Mouse (Mus musculus) G1E-ER4 (cell line): Measurements from ENCODE around the gene Hist1h3e. TPM values are rescaled to one million over a fixed set of nuclear protein-coding genes. Genes with fewer than 3 reads are reported as not detected.
"Not testable (repeated sequence)": the region's sequence is repeated elsewhere in the genome, so short reads cannot be mapped to it uniquely, and the experiment has no call there.

Source experiments
- GATA1 ChIP-seq: IDR thresholded peaks from one replicate; pipeline ENCODE4 v1.8.0; 2012; ENCODE audit warnings: low read length, inconsistent platforms
- polyA plus RNA-seq: library from polyadenylated mRNA; stranded (reverse); fragments of >175 nt; gene quantifications from 2 replicates; pipeline ENCODE4 v1.2.3, GENCODE M21; 2012

Gene Hist1h3e
- polyA plus RNA-seq, 1 experiment, result 13.1 TPM

DNA sequence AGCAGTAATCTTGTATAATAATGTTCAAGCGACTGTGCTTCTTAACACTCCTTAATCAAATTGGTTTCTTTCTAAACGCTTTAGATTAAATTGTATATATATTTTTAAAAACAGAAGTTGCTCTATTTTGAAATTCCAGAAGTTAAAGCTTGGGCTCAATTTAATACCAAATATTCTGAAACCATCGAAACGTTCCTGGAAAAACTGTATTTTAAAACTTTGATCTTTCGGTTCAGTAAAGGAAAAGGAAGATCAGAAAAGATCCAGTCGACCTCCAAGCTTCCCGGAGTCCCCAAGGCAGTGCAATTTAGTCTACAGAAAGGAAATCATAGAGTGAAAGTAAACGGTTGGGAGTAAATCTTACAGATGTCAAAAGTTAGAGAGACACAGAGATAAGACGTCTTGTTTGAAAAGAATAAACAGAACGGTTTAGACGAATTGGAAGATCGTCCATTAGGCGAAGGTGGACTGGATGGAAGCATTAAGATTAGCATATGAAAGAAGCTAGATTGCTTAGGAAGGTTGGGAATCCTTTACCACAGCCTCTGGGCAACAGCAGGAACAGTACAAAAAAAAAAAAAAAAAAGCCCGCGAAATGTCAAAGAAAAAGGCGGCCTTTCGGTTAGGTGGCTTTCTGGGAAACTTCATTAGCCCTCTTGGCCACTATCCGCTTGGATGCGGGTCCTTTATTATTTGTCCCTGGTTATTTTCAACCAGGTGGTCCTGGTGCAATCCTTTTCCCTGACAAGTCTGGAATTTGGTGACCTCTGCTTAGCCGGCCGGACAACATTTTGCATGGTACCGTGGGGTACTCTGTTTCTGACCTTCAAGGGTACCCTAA, 24.1 kb upstream of the Hist1h3e start:
- no peak for TF ChIP-seq GATA1

- TF ChIP-seq GATA1, result no peak
Observed at GRCm38 (mm10) chr13:23585029-23585441, 22.9 kb upstream of the Hist1h3e start.

DNA sequence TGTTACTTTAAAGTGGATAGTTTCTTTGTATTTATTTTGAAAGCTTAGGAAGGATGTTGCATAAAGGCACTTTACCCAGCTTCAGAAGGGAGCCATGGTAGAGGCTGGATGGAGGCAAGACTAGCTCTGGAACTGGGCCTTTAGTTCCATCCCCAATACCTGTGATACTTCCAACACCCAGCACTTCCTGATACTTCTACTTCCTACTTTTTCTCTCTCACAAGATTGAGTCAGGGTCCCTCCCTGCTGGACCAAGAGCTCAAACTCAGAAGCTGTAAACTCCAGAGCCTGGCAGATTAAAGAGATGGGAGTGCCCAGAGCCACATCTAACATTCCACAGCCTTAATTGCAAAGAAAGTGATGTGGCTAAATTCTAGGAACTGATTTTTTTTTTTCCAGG, 22.2 kb upstream of the Hist1h3e start:
- no peak for TF ChIP-seq GATA1

DNA sequence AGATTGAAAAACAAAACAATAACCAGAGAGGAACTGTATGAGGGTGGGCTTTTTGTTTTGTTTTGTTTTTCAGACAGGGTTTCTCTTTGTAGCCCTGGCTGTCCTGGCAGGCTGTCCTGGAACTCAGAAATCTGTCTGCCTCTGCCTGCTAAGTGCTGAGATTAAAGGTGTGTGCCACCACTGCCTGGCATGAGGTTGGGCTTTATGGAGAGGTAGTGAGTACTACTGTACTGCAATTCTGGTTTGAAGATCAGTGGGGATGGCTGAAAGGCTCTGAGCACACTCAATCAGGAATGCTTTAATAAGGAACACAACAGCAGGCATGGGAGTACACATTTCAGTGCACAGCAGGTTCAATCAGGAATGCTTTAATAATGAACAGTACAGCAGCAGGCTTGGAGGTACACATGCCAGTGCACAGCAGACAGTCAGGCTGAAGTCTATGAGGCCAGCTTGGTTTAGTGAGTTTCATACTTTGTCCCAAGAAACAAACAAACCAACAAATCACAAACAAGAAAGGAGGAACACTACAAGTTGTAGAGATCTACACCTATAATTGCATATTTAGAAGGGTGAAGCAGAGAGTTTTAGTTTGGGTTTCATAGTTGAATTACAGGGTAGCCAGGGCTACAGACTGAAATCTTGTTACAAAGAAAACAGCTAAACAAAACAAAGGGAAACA, 21.4 kb upstream of the Hist1h3e start:
- no peak for TF ChIP-seq GATA1

DNA sequence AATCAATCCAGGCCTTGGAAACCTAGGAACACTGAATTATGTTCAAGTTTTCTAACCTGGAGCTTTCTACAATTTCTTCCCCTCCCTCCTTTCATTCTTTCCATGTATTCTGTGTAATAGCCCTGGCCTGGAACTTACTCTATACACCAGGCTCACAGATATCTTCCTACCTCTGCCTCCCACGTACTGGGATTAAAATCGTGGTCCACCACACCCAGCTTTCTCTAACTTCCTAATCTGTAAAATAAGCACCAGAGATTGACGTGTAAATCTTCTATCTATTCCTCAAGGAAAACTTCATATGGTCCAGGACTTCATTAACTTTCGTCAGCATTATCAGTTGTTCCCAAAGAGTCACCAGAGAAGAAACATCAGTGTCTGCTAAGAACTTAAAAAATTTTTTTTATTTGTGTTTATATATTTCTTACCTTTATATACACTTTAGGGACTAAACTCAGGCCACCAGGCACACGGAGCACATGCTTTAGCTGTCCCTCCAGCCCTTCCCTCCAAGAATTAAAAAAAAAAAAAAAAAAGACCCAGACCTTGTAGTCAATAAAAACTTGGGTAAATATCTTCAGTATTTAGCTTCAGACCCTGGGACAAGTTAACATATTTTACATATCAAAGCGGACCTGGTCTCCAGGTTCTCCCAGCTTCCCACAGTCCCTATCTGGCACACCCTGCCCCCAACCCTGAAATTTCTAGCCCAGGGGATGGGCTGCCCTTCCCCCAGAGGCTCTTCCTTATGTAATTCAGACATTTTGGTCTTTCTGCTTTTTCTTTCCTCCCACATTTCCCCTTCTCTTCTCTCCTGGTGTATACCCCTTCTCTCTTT, 20.3 kb upstream of the Hist1h3e start:
- no peak for TF ChIP-seq GATA1

- TF ChIP-seq GATA1, result no peak
Observed at GRCm38 (mm10) chr13:23581408-23582218, 19.4 kb upstream of the Hist1h3e start, which contains the start of gene Hist1h4d. Gene Hist1h4d (plus strand): TSS chr13:23581598.

- no peak for TF ChIP-seq GATA1
Observed at GRCm38 (mm10) chr13:23577835-23578234, 15.7 kb upstream of the Hist1h3e start.

DNA sequence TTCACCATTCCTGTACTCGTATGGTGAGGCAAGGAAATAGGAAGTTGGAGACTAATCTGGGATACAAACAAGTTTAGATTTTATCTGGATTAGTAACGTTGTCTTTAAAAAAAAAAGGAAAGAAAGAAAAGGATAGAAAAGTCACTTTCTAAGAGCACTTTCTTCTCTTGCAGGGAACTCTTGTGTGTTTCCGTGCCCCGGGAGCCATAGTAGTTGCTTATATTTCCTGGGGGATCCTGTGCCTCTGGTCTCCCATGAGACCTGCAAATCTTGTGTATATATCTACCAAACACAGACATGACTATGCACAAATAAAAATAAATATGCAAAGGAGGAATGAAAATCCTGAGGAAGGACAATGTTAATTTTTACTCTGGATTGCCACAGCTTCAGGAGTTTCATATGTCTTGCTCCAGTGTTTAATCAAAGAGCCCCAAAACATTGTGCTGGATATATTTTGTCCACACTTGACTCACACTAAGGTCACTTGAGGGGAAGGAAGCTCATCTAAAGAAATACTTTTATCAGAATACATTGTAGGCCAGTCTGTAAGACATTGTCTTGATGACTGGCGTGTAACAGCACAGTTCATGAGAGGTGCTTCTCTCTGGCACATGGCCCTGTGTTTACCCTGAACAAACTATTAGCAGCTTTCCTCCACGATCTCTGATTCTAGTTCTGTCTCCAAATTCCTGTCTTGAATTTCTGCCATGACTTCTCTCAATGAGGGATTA, 14.9 kb upstream of the Hist1h3e start:
- no peak for TF ChIP-seq GATA1

DNA sequence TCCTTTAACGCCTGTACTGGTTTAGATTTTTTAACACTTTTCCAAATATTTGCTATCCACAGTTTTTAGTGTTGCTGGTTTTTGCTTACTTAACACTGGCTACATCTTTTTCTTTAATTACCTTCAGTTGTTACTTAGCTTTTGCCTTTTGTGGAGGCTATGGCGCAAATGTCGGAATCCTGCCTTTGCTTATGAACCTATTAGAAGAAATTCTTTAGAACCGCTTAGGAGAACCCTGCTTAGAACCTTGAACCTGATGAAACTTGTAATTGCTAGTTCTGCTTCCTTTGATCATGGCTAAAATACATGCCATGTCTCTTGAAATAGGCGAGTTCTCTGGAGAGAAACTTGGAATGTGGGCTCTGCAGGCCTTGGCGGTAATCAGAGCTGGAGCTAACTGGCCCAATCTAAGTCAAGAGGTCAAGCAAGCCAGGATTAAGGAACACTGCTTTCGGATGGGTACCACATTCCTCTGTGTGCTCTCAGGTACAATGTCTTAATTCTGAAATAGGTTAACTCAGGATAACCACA, 14.2 kb upstream of the Hist1h3e start:
- no peak for TF ChIP-seq GATA1

GRCm38 (mm10) chr13:23575271-23575851, 13.2 kb upstream of the Hist1h3e start, which contains the start of gene Hist1h3d:
Gene Hist1h3d (plus strand): TSS chr13:23575763.
- TF ChIP-seq GATA1, result no peak

DNA sequence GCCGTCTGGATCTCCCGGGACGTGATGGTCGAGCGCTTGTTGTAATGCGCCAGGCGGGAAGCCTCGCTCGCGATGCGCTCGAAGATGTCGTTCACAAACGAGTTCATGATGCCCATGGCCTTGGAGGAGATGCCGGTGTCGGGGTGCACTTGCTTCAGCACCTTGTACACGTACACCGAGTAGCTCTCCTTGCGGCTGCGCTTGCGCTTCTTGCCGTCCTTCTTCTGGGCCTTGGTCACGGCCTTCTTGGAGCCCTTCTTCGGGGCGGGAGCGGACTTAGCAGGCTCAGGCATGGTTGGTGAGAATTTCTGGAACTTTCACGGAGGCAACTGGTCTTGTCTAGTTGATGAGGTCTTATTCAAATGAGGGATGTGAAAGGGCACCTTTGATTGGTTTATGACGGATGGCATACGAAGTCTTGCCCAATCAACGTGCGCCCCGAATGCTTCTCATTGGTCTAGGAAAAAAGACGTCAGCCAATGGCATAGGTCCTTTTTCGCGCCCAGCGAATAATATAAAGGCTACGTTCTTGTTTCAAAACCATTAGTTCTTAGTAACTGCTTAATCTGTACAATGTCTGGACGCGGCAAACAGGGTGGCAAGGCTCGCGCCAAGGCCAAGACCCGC, 11.8 kb upstream of the Hist1h3e start, which contains the start of the genes Hist1h2bf and Hist1h2ad:
Gene Hist1h2bf (minus strand): TSS at position 299 of the 627 bp plus-strand sequence.
Gene Hist1h2ad (plus strand): TSS at position 484 of the 627 bp plus-strand sequence.
- TF ChIP-seq GATA1, result not testable (repeated sequence)

DNA sequence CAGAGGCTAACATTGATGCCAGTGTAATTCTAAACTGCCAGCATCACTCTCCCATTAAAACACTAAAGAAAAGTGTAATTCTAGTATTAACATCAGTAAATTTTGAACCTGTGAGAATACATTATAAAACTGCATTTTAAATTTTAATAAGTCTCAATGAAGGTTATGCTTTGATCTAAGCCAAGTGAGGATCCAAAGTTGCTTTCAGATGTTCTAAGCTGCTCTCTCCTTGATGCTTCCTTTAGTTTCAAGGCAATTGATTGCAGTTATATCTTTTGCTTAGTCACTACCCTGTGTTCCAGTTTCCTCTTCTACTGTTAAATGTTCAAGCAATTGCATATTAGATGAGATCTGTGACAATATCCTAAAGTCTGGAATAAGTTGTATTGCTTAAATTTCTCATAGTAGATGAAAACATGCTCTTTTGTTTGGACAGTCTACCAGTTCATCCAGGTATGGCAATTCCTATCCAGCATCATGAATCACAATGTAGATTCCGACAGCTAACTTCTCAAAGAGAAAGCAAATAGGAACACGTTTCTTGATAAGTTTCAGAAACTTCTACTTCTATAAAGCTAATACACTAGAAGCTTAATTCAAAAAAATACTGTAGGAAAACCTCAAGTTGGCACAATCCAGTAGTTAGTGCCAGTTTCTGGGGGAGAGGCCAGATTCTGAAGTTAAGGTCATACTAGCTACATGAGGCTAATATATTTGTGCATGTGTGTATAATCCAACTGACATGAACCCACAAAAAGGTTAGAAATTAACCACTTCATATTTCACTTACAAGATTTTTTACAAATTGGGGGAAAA, 10.3 kb upstream of the Hist1h3e start:
- TF ChIP-seq GATA1, result no peak
